Mouse (Mus musculus): ENCODE results near the gene Nfkb1. TPM values are rescaled to one million over a fixed set of nuclear protein-coding genes. Genes with fewer than 3 reads are reported as not detected.

Gene Nfkb1
- polyA plus RNA-seq, 1 experiment from 2014 or later: 15.2 TPM

DNA sequence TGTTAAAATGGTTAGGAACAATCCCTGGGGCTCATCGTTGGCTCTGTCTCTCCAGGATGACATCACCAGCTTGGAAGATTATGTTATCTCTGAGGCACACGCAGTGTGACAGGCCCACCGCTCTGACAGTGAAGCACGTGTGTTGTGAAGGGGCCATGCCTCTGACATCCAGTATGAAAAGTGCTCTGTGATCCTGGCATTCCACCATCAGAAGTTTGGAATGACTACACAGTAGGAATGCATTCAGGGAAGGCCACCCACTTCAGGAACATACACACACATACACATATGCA, 49.8 kb downstream of the Nfkb1 start:
- 33% methylated on average over 4 of the region's 4 CpGs for WGBS
- 0 out of 2 replicates have a peak, but pooled peaks have one; percentile 13 for ATAC-seq
- no peak overlapping the region for H3K9ac ChIP-seq (ENCODE audit: low read depth, low read length)

DNA sequence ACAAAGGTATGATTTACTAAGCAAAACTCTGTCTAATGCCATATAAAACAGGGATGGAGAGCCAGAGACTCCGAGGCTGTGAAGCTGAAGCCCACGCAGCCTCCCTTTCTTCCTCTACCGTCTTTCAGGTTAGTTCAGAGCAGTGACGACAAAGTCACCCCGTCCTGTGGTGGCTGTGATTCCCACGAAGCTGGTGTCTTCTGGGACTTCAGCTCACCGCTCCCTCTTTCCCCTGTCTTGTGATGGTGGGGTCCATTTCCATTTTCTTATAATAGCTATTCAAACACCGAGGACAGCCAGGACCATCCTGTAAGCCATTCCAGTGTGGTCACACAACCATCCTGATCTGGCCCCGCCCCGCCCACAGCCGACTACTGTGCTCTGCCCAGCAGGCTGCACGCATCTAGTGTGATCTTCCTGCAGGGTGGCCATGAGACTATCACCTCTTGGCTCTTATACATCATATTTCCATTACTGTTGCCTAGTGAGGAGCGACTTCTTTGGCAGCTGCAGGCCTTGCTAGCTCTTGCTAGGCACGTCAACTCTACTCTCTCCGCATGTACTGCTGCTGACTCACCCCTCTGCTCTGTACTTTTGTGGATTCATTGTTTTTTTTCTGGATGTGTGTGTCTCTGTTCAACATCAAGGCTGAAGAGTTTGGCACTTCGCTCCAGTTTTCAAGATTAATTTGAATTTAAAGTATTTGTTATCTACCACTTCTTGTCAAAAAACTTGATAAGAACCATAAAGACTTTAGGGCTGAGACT, 50.3 kb downstream of the Nfkb1 start:
- WGBS: 79% methylated on average over 16 of the region's 16 CpGs
- no peak for TF ChIP-seq CTCF (IDR thresholded peaks at IDR 0.05; ENCODE audit: low read depth)

More for the DNA sequence above, 49.8 kb downstream of the Nfkb1 start:
- no peak overlapping the region for H3K4me3 ChIP-seq (ENCODE audit: low read depth, low read length)
- no peak overlapping the region for H3K4me2 ChIP-seq (replicated peaks; ENCODE audit: low read depth)
- no peaks in the 10 kb centered on the region for H3K9me3 ChIP-seq (ENCODE audit: control insufficient read depth)
- TF ChIP-seq CTCF (IDR thresholded peaks at IDR 0.05; ENCODE audit: low read depth): no peak
- no peaks in the 10 kb centered on the region; the same call in 1 of the 2 replicates for H3K4me1 ChIP-seq (replicated peaks; ENCODE audit: control insufficient read depth, insufficient read depth, low read length)
- H3K36me3 ChIP-seq (ENCODE audit: control insufficient read depth, insufficient read depth): peaks cover 7% of the 10 kb centered on the region; the same call in 1 of the 2 replicates
- no peaks in the 10 kb centered on the region for H3K27me3 ChIP-seq (replicated peaks; ENCODE audit: control insufficient read depth, insufficient read depth, low read length)
- no peak overlapping the region for H3K27ac ChIP-seq (ENCODE audit: low read depth, low read length)

GRCm38 (mm10) chr3:135640203-135640602, 51.1 kb downstream of the Nfkb1 start:
- TF ChIP-seq CTCF (IDR thresholded peaks at IDR 0.05; ENCODE audit: low read depth): no peak
- Histone ChIP-seq H3K9me3 (ENCODE audit: control insufficient read depth) (no peaks in the 10 kb centered on the region), H3K9ac (ENCODE audit: low read depth, low read length) (no peak overlapping the region), H3K27ac (ENCODE audit: low read depth, low read length) (no peak overlapping the region), H3K4me2 (replicated peaks; ENCODE audit: low read depth) (no peak overlapping the region), H3K4me1 (replicated peaks; ENCODE audit: control insufficient read depth, insufficient read depth, low read length) (no peaks in the 10 kb centered on the region; the same call in 1 of the 2 replicates), H3K4me3 (ENCODE audit: low read depth, low read length) (no peak overlapping the region), H3K27me3 (replicated peaks; ENCODE audit: control insufficient read depth, insufficient read depth, low read length) (no peaks in the 10 kb centered on the region), H3K36me3 (ENCODE audit: control insufficient read depth, insufficient read depth) (peaks cover 3% of the 10 kb centered on the region; the same call in 1 of the 2 replicates)
- 85% methylated on average over 5 of the region's 5 CpGs for whole genome bisulfite sequencing
- ATAC-seq: no peak

More for the DNA sequence above, 50.3 kb downstream of the Nfkb1 start:
- 0 out of 2 replicates have a peak, but pooled peaks have one; percentile 10 for ATAC-seq
- no peak overlapping the region for H3K9ac ChIP-seq (ENCODE audit: low read depth, low read length)
- no peaks in the 10 kb centered on the region for H3K9me3 ChIP-seq (ENCODE audit: control insufficient read depth)
- no peak overlapping the region for H3K4me3 ChIP-seq (ENCODE audit: low read depth, low read length)
- peaks cover 5% of the 10 kb centered on the region; the same call in 1 of the 2 replicates for H3K36me3 ChIP-seq (ENCODE audit: control insufficient read depth, insufficient read depth)
- no peaks in the 10 kb centered on the region for H3K27me3 ChIP-seq (replicated peaks; ENCODE audit: control insufficient read depth, insufficient read depth, low read length)
- H3K27ac ChIP-seq (ENCODE audit: low read depth, low read length): no peak overlapping the region
- no peaks in the 10 kb centered on the region; the same call in 1 of the 2 replicates for H3K4me1 ChIP-seq (replicated peaks; ENCODE audit: control insufficient read depth, insufficient read depth, low read length)
- no peak overlapping the region for H3K4me2 ChIP-seq (replicated peaks; ENCODE audit: low read depth)

GRCm38 (mm10) chr3:135637592-135637991, 53.8 kb downstream of the Nfkb1 start:
- no peak overlapping the region for H3K27ac ChIP-seq (ENCODE audit: low read depth, low read length)
- H3K27me3 ChIP-seq (replicated peaks; ENCODE audit: control insufficient read depth, insufficient read depth, low read length): no peaks in the 10 kb centered on the region
- no peak overlapping the region for H3K4me3 ChIP-seq (ENCODE audit: low read depth, low read length)
- WGBS: 78% methylated on average over 5 of the region's 5 CpGs
- no peak overlapping the region for H3K4me2 ChIP-seq (replicated peaks; ENCODE audit: low read depth)
- H3K9me3 ChIP-seq (ENCODE audit: control insufficient read depth): no peaks in the 10 kb centered on the region
- no peak for ATAC-seq
- TF ChIP-seq CTCF (IDR thresholded peaks at IDR 0.05; ENCODE audit: low read depth): no peak
- no peak overlapping the region for H3K9ac ChIP-seq (ENCODE audit: low read depth, low read length)
- no peaks in the 10 kb centered on the region; the same call in 1 of the 2 replicates for H3K4me1 ChIP-seq (replicated peaks; ENCODE audit: control insufficient read depth, insufficient read depth, low read length)
- peaks cover 3% of the 10 kb centered on the region; the same call in 1 of the 2 replicates for H3K36me3 ChIP-seq (ENCODE audit: control insufficient read depth, insufficient read depth)

DNA sequence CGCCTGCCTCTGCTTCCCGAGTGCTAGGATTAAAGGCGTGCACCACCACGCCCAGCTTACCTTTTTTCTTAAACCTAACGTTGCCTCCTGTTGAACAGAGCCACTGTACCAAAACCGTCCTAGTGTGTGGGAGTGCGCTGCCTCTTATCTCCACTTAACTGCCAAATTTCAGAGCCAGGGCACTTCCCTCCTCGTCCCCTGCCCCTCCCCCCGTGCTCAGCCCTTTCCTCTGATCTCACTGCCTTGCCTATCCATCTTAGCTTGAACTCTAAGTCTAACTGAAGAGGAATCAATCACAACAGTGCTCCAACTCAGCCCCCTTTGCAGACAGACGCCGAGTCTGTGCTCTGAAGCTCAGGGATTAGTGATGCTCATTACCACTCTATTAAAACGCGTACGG, 54.9 kb downstream of the Nfkb1 start:
- no peak for ATAC-seq

DNA sequence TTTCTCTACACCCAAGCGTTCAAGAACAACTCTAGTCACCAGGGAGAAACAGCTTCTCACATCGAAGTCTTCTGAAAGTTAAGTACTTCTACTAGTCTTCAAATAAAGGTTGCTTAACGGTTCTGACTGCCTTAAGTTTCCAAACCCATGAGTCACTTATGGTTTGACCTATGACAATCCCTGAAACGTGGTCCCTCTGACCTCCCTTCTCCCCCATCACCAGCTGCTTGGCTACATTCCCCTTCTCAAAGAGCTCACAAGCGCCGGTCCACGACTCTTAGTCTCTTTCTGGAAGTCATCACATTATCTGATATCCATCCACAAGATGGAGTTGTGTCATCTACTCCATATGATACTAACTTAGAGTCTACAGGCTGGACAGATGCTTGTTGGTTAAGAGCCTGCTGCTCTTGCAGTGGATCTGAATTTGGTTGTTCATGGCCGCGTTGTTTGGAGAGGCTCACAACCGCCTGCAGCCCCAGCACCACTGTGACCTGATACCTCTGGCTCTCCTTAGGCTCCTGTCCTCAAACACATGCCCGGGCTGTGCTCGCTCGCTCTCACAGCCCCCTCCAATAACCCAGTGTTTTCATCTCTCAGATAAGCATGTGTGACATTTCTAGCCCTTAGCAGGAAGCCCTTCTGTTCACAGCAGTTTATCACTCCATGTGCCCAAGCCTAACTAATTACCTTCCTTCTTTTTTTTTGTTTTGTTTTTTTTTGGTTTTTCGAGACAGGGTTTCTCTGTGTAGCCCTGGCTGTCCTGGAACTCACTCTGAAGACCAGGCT, 55.5 kb downstream of the Nfkb1 start:
- WGBS: 82% methylated on average over 14 of the region's 14 CpGs
- Histone ChIP-seq H3K27me3 (replicated peaks; ENCODE audit: control insufficient read depth, insufficient read depth, low read length) (no peaks in the 10 kb centered on the region), H3K4me3 (ENCODE audit: low read depth, low read length) (no peak overlapping the region), H3K36me3 (ENCODE audit: control insufficient read depth, insufficient read depth) (peaks cover 3% of the 10 kb centered on the region; the same call in 1 of the 2 replicates), H3K27ac (ENCODE audit: low read depth, low read length) (no peak overlapping the region), H3K9me3 (ENCODE audit: control insufficient read depth) (no peaks in the 10 kb centered on the region), H3K4me2 (replicated peaks; ENCODE audit: low read depth) (no peak overlapping the region), H3K4me1 (replicated peaks; ENCODE audit: control insufficient read depth, insufficient read depth, low read length) (no peaks in the 10 kb centered on the region; the same call in 1 of the 2 replicates), H3K9ac (ENCODE audit: low read depth, low read length) (no peak overlapping the region)
- no peak for ATAC-seq
- no peak for TF ChIP-seq CTCF (IDR thresholded peaks at IDR 0.05; ENCODE audit: low read depth)

More for the DNA sequence above, 54.9 kb downstream of the Nfkb1 start:
- no peak overlapping the region for H3K9ac ChIP-seq (ENCODE audit: low read depth, low read length)
- H3K4me3 ChIP-seq (ENCODE audit: low read depth, low read length): no peak overlapping the region
- no peak overlapping the region for H3K27ac ChIP-seq (ENCODE audit: low read depth, low read length)
- TF ChIP-seq CTCF (IDR thresholded peaks at IDR 0.05; ENCODE audit: low read depth): no peak
- no peaks in the 10 kb centered on the region for H3K27me3 ChIP-seq (replicated peaks; ENCODE audit: control insufficient read depth, insufficient read depth, low read length)
- H3K4me2 ChIP-seq (replicated peaks; ENCODE audit: low read depth): no peak overlapping the region
- no peaks in the 10 kb centered on the region for H3K9me3 ChIP-seq (ENCODE audit: control insufficient read depth)
- WGBS: 67% methylated on average over 14 of the region's 14 CpGs
- H3K4me1 ChIP-seq (replicated peaks; ENCODE audit: control insufficient read depth, insufficient read depth, low read length): no peaks in the 10 kb centered on the region; the same call in 1 of the 2 replicates
- H3K36me3 ChIP-seq (ENCODE audit: control insufficient read depth, insufficient read depth): peaks cover 3% of the 10 kb centered on the region; the same call in 1 of the 2 replicates
